Mouse (Mus musculus) adrenal gland, adult 18-20 months (tissue): ENCODE measurements at regions not wholly inside any gene's neighbourhood (a gene's known extent, or its start where the extent isn't known, plus 50 kb on each side); places are given as distances from the start of the nearest gene placed in this dataset.
"Not testable (repeated sequence)": the region's sequence is repeated elsewhere in the genome, so short reads cannot be mapped to it uniquely, and the experiment has no call there.

Experiments
- DNase-seq, 2 experiments: peaks; one replicate each; pipeline ENCODE4 v3.0.0; 2021 to 2022; ENCODE audit warnings: low spot score in 2 of 2

DNA sequence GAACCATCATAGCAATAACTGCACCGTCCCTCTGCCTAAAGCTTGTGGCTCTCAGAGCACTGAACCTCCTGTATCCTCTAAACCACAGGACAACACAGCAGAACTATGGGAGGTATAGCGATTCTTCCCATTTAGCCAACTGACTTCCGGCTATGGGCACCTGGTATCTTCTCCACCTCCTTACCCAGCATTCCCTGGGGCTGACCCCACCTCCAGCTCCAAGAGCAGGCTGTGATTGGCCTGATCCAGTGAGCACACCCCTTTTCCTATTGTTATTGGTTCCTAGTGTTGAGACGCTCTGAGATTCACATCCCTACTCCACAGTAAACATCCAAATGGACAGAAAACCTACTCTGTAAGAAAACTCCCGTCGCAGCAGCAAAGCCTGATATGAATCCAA, 236.7 kb downstream of the Prex1 start:
- no peak for DNase-seq

DNA sequence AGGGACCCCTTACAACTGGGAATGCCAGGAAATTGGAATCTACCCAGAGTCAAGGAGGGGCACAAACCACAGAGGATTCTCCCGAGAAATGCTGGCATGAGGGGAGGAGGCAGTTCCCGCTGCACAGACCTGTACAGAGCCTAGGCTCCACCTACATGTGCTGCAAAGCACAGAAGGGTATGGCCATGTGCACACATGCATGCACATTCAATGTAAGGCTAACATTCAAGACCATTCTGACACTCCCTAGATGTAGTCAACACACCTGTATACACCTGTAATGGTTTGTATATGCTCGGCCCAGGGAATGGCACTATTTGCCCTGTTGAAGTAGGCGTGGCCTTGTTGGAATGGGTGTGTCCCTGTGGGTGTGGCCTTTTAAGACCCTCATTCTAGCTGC, 238.0 kb downstream of the Prex1 start:
- no peak for DNase-seq

DNA sequence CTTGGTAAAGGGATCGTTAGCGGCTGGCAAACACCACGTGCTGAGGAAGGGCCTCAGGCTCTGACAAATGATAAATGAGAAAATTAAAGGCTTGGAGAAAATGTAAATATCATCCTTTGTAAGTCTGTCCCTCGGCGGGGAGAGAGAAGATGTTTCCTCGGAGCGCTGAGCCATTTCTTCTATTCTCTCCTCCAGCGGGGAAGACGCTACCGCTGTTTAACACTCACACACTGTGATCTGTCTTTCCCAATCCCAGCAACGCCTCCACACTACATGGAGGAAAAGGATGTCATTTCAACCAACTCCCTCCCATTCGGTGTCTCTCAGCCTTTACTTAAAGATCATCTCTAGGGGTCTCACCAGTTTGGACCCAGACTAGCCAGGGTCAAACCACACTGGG, 239.0 kb downstream of the Prex1 start:
- no peak for DNase-seq

DNA sequence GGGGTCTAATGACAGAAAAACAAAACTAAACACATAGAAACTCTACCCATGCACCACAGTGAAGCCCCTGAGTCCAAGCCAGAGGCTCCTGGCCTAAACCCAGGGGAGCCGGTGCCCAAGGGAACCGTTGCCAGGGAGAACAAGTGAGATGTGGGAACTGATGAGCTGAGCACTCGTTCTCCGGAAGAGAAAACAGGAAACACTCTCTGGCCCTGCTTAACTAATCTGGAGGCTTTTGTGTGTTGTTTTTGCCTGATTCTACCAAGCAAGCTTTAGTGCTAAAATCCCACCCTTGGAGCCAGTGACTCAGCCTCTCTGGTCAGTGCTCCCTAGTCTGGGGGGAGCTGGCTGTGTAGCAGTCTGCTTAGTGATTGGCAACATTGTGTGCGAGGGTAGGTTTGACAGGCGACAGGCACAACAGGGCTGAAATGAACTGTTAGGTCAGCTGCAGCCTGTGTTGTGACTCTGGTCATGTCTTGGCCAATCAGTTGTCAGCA, 242.3 kb downstream of the Prex1 start:
- DNase-seq: no peak

DNA sequence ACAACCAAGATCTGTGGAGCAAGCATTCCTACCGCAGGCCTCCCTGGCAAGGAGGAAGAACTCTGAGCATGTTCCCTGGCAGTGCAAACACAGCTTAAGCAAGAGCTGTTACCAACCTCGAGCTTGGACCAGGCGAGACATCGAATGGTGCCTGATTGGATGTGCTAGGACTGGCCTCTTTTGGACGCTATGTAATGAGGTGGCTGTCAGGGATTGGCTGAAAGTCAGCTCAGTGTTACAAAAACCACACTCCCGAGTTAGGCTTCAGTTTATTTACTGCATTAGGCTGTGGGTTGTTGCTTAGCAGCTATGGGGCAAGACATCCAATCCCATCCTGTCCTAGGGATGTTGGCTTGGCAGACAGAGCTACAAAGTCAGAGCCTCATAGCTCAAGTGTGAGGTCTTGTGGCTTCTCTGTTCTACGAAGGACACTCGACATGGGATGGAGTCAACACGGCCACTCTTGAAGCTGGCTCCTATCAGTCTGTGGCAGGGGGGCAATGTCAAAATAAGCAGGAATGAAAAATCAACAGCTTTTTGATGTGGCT, 244.5 kb downstream of the Prex1 start:
- DNase-seq: no peak

DNA sequence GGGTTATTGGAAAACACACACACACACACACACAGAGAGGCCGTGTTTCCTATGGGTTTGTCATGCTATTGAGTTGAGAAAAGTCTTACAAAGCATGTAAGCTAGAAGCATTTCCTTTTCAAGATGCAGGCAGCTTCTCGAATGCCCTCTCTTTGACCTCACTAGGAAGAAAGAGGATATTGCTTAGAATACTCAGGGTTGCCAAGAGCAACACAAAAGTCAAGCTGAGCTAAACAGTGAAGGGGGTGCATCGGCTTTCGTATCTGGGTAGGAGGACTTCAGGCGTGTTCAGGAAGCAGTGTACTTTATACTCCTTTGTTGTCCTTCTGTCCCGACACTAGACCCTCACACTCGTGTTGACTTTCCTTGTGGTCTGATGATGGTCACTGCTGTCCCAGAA, 246.5 kb downstream of the Prex1 start:
- DNase-seq: no peak

DNA sequence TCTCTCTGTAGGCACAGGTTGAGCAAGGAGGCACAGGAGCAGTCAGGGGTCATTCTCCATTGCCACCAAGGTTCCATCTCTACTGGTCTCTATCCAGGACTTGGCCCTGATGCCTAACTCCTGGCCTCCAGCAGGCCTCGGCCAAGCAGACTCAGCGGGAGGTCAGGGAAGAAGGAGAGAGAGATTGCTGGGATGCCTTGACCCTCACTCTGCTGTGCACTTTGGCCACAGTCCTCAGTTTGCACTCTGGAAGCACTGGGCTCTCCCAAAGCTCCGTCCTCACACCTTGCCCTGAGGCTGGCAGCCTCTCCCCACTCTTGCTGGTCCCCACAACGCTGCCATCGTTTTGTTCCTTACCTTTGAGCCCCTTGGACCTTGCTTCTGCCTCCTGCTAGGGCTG, 248.1 kb downstream of the Prex1 start:
- no peak for DNase-seq

DNA sequence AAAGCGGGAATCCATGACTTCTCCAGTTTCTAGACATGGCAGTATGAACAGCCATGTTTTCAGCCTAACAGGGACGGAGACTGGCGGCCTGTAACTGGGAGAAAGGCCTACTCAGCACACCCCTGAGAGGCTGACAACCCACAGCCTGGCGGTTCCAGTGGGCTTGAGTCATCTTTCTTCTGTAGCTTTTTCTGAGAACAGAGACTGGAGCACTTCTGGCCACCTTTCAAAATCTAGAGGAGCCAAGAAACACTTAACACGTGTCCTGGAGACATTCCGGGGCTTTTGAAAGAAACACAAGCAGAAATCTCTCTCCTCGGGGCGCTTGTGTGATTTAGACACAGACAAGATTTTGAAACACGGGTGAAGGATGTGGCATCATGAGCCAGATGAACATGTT, 250.1 kb downstream of the Prex1 start:
- no peak for DNase-seq

DNA sequence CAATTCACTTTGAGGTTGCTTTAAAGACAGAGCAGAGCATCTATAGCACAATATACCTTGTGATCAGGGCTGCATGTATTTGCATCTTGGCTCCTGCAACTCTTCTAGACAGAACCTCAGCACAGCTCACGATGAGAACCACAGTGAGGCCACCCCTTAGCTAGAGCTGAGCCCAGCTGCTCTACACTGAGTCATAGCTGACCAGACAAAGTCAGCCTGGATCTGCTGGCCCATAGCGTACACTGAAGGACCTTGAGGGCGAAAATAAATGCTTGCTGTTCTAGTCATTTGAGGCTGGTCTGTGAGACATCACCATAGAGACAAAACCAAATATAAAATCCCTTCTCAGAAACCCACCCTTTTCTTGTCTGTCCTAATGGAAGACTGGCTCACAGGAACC, 251.7 kb downstream of the Prex1 start:
- no peak for DNase-seq

DNA sequence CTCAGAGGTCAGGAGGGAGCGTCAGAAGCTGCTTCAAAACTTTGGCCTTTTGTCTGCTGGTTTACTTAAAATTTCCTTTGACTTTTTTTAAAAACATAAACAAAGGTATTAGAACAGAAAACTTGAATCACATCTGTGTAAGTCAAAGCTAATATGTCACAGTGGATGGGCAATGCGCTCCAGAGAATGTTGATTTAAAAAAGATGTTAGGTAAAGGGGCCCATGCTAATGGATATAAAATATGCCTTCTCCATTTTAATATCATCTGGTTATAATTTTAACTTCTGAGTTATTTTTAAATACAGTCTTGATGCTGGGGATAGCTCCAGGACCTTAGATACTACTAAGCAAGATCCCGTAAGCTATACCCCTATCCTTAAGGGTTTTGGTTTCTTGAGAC, 252.5 kb downstream of the Prex1 start:
- DNase-seq: no peak

DNA sequence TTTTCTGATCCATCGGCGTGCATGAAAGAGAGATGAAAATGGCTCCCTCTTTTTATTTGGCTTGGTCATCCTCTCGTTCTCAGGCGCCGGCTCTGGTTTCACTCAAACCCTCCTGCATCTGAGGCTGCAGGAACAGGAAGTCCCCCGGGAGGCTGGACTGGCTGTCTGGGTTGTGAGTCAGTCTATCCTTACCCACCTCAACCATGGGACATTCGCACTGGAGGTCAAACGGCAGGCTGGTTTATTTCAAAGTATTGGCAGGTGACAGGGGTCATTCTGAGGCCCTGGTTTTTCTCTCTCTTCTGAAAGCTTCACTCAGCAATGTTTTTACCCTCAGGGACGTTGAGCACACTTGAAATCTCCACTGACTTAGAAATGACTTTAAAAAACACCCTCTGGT, 253.7 kb downstream of the Prex1 start:
- no peak for DNase-seq

DNA sequence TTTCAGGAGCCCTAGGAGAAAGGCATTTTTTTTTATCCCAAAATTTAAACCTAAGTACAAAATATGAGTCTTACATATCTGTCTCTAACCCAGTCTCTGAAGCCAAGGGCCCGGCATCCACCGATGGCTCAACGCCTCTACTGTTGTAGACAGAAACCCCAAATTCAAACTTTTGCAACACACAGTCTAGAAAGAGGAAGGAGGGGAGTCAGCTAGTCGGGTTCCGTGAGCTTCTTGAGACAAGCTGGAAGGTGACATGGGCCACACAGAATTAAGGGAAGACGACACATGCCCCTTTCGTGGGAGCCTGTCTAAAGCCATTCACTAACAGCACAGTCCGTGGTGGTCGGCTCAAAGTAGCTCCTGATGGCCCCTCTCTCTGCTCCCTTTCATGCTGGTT, 254.7 kb downstream of the Prex1 start:
- no peak for DNase-seq

DNA sequence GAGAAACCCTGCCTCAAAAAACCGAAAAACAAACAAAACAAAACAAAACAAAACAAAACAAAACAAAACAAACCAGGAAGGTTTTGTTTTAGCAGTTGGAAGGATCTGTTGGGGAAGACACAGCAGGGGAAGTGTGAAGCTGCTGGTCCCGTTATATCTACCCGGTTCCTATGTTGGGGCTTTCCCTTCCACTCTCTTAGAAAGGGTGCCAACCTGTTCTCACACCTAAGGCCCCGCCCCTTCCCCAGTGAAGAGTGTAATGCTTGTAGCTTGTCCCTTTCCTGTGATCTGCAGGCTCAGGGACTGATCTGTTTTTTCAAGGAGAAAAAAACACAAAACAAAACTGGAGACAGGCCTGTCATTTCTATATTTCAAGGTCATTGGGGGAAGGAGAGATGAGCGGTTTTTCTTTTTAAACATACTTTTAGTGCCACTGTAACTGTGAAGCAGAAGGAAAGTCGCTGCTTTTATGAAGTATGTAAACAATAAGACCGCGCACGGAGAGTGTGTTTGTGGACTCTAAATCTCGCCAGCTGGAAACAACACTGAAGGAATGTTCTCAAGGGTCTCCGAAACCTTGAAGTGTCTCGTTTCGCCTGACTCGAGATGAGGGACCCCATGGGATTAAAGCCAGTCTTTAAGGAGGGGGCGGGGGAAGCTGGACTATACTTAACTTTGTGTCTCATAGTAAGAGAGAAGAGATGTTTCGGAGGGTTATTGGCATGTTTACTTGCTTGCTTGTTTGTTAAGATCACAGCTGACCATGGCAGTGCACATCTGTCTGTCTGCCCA, 256.1 kb downstream of the Prex1 start:
- DNase-seq: no peak

DNA sequence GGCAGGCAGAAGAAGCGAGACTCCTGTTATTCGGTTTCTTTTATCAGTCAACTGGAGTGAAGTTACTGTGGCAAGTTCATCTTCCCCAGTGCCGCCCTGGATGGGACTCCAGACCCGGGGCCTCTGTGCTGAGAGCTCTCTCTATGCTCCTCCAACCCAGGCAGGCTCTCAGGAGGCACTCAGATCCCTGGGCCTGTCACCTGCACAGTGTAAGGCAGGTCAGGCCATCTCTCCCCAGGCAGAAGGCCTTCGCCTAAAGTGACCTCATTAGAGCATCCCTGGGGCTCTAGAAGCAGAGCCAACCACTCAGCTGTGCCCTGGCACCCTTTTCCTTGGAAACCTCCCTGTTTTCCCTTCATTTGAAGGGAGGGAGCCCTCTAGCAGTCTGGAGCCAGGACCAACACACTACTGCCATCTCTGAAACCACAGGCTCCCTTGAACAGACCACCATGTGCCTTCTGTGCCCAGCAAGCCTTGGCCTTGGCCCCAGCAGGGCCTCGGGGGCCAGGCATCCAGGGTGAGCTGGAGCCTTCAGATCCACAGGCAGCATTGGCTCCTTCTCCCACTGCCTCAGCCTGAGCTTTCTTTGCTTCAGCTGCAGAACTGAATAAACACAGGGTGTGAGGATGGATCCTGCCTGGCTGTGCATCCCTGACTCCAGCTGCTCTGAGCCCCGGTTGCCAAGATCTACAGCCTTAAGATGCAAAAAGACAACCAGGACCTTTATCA, 259.3 kb downstream of the Prex1 start:
- not testable (repeated sequence) for DNase-seq

DNA sequence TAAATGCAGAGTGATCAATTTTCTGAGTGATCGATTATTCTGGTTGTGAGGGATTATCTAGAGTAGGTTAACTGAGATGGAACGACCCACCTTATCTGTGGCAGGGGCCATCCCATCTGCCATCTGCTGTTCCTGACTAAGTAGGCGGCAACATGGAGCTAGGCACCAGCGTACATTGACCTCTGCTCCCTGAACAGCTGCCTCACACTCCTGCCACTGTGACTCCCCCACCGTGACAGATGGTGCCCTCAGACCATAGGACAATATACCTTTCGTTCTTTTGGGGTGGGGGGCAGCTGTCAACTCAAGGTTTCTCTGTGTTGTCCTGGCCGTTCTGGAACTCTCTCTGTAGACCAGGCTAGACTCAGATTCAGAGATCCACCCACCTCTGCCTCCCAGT, 262.7 kb downstream of the Prex1 start:
- DNase-seq: no peak

DNA sequence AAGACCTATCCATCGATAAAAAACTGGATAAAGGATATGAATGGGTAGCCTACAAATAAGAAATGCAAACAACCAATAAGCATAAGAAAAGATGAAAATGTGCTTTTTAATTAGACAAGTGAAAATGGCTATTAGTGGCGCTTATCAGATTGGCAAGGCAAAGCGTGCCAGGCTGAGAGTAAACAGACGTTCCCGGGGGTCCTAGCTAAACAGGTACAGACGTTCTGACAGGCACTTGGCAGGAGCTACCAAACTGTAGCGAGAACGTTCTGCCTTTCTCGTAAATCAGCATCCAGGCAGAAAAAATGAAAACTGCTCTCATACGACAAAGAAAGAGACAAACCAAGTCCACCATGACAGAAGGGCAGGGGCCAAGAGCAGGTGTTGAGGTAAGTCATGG, 263.3 kb downstream of the Prex1 start:
- DNase-seq: no peak

DNA sequence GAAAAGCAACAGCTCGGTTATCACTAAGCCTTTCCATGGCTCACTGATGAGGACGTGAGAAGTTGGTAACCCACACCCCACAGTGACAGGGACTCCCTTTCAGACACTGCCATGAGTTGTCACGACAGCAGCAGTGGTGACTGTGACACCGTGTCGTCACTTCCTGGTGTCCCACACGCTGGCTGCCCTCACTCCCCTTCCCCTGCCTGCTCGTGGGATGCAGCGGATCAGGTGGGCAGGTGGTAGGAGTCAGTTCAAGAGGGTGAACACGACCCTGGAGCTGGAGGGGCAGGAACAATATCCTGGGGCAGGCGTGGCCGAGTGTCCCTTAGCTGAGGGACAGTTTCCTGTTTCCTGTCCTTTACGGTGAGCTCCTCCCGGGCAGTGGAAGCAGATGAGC, 264.9 kb downstream of the Prex1 start:
- no peak for DNase-seq

DNA sequence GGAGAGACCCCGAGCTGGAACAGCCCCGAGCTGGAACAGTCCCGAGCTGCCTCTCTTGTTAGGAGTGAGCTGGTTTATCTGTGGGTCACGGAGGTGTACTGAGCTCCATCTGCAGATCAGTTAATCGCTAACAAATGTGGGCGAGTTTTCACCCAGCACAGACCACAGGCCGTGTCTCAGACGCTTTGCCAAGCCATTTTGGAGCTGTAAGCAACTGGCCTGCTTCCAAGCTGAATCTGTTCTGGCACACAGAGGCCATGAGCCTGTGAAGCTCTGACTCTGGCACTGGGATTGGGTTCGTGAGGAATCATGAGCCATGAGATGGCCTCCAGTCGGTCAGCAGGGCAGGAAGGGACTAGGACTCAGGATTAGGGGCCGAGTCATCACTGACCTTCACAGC, 265.5 kb downstream of the Prex1 start:
- peak; percentile 38 to 48 for DNase-seq

DNA sequence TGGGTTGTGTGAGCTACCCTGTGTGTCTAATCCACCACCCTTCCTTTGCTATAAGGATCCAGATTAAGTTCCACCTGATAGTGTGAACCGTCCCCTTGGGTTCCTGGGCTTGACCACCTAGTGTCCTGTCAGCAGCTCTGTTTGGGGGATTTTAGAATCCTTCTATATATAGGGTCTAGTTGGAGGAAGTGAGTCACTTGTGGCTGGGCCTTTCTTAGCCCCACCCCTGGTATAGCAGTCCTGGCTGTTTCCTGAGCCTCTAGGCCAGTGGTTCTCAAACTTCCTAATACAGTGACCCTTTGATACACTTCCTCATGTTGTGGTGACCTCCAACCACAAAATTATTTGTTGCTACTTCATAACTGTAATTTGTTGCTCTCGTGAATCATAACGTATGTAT, 267.1 kb downstream of the Prex1 start:
- DNase-seq: no peak

DNA sequence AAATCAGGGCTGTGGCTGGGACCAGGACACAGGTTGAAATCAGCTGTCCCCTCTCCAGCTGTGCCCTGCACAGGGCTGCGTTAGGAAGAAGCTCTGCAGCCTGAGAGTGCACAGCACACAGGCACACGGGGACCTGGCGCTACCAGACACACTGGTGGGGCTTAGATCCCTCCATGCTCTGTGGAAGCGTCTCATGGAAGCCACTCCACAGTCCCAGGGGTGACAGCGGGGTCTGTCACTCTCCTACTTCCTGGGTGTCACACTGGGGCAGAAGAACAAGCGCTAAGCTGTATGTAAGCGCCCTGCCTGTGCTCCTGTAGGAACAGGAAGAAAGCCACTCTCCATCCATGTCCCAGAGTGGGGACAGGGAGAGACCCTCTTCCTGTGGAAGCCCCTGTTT, 267.8 kb downstream of the Prex1 start:
- DNase-seq: not testable (repeated sequence)

DNA sequence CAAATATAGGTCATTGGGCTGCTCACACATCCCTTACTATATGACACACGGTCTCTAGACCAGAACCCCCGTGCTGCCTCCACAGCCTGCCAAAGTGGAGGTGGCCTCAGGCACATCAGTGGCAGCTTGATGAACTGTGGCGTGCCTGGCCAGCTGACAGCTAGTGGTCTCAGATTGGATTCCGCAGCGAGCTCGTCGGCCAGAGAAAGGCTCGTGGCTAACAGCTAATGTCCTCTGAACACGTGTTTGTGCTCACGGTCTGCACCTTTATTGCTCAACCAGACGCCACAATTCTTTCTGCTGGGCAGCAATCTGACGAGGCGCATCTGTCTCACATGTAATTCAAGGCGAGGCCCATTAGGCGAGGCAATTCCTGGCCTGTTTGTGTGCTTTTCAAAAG, 270.6 kb downstream of the Prex1 start:
- DNase-seq: no peak
